Mouse (Mus musculus): Measurements from ENCODE around the gene Apold1.
A peak's percentile ranks its signal among the peaks of the same experiment; 100 is the strongest.

GRCm38 (mm10) chr6:134956388-134956787, 25.1 kb upstream of the Apold1 start:
- peak; percentile 21; the same call in 1 of the 2 replicates for TF ChIP-seq CTCF (IDR thresholded peaks at IDR 0.05; ENCODE audit: borderline replicate concordance, extremely low read depth, insufficient read depth, insufficient read length)
- no peak for TF ChIP-seq POLR2A (IDR thresholded peaks at IDR 0.05; ENCODE audit: borderline replicate concordance, extremely low read depth, insufficient read depth, insufficient read length, poor library complexity, severe bottlenecking)

Measured in brain, embryonic 14.5 days (tissue).